Mouse (Mus musculus): ENCODE data around the gene Art3. TPM values are rescaled to one million over a fixed set of nuclear protein-coding genes. Genes with fewer than 3 reads are reported as not detected.
A peak's percentile ranks its signal among the peaks of the same experiment; 100 is the strongest.

Gene Art3
- total and polyA plus RNA-seq, 2 experiments from 2014 or later, result 4.1 to 10.2 TPM

DNA sequence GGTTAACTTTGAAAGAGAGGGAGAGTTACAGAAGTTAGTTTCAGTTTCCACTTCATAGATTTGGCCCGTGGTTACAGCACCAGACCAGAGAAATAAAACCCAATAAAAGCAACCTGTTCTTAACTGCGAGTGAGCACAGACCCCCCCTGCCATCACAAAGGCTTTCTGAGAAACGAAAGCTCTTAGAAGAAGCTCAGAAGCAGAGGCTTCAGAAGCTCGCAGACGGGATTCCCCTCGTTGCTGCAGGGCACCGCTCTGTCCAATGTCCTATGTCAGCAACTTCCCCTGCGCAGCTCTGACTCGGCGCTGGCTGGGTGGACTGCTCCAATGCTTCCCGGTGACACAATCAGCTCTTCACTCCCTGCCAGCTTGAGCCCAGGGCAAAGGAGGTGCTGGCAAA is 21.9 kb downstream of the Art3 start:
- Histone ChIP-seq H3K27ac (no peak overlapping the region), H3K9me3 (ENCODE audit: low read length) (no peaks in the 10 kb centered on the region), H3K4me2 (ENCODE audit: low read depth, low read length) (peak overlapping the region; percentile 40), H3K4me3 (ENCODE audit: low read length) (peak overlapping the region; percentile 10; the same call in 1 of the 2 replicates), H3K9ac (replicated peaks; ENCODE audit: low read length) (no peak overlapping the region), H3K27me3 (ENCODE audit: insufficient read depth, low read length) (no peaks in the 10 kb centered on the region), H3K36me3 (ENCODE audit: insufficient read depth, low read length) (no peaks in the 10 kb centered on the region), H3K4me1 (ENCODE audit: insufficient read depth, low read length) (no peaks in the 10 kb centered on the region)
- ATAC-seq (no peak), DNase-seq (ENCODE audit: low spot score) (no peak)
- TF ChIP-seq CTCF (IDR thresholded peaks at IDR 0.05; ENCODE audit: low read depth), result no peak
- 48% methylated on average over 11 of the region's 11 CpGs for WGBS

DNA sequence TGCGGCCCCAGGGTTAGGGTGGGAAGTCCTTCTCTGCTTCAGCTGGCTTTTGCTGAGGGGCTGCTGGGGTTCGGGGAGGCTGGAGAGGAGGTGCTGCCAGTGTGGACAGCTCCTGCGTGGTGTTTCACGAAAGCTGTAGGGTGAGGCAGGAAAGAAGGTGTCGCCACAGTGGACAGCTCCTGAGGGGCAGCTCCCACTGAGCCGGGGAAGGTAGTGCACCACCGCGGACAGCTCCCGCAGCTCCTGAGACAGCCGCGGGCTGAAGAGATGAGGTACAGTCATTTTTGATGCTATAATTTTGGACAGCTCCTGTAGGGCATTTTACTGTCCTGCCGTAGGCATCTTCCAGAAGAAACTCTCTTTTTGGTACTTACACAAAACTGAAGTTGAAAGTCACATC is 26.4 kb downstream of the Art3 start:
- H3K4me2 ChIP-seq (ENCODE audit: low read depth, low read length), result no peak overlapping the region
- H3K27ac ChIP-seq, result no peak overlapping the region
- H3K9ac ChIP-seq (replicated peaks; ENCODE audit: low read length), result no peak overlapping the region
- no peaks in the 10 kb centered on the region for H3K9me3 ChIP-seq (ENCODE audit: low read length)
- H3K36me3 ChIP-seq (ENCODE audit: insufficient read depth, low read length), result no peaks in the 10 kb centered on the region
- H3K4me1 ChIP-seq (ENCODE audit: insufficient read depth, low read length), result no peaks in the 10 kb centered on the region
- TF ChIP-seq CTCF (IDR thresholded peaks at IDR 0.05; ENCODE audit: low read depth), result no peak
- ATAC-seq, result no peak
- no peak for DNase-seq (ENCODE audit: low spot score)
- no peak overlapping the region for H3K4me3 ChIP-seq (ENCODE audit: low read length)
- WGBS, result 64% methylated on average over 11 of the region's 12 CpGs
- H3K27me3 ChIP-seq (ENCODE audit: insufficient read depth, low read length), result no peaks in the 10 kb centered on the region

DNA sequence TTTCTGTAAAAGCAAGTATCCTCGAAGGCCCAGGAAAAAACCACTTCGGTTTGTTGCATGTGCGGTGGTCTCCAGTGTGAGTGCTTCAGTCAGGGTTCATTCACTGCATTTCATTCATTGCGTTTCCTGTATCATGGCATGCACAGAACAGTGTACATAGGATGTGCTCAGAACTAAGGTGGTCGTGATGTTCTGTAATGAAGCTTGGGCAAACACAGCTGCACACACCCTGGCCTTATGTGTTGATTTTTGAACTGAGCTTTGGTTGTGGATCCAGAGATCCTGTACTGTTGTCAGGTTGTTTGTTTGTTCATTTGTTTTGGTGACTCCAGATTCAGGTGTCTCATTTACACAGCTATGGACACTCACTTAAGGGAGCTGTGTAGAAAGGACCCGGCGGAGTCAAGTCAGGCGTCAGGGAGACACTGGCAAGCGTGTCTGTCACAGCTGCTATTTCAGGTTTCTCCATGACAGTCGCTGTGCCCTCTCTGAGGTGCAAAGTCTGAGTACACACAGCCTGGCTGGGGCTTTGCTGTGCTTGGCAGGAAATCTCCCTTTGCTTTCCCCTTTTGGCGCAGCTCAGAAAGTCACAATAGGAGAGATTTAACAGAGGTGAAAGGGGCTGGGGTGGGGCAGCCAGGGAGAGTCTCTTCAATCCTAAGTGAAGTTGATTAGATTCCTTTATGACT is 27.3 kb downstream of the Art3 start:
- DNase-seq (ENCODE audit: low spot score) (no peak), ATAC-seq (no peak)
- Histone ChIP-seq H3K4me3 (ENCODE audit: low read length) (no peak overlapping the region), H3K4me1 (ENCODE audit: insufficient read depth, low read length) (no peaks in the 10 kb centered on the region), H3K36me3 (ENCODE audit: insufficient read depth, low read length) (no peaks in the 10 kb centered on the region), H3K4me2 (ENCODE audit: low read depth, low read length) (no peak overlapping the region), H3K27ac (no peak overlapping the region), H3K27me3 (ENCODE audit: insufficient read depth, low read length) (no peaks in the 10 kb centered on the region), H3K9me3 (ENCODE audit: low read length) (no peaks in the 10 kb centered on the region), H3K9ac (replicated peaks; ENCODE audit: low read length) (no peak overlapping the region)
- WGBS, result 77% methylated on average over 11 of the region's 11 CpGs
- TF ChIP-seq CTCF (IDR thresholded peaks at IDR 0.05; ENCODE audit: low read depth), result no peak

DNA sequence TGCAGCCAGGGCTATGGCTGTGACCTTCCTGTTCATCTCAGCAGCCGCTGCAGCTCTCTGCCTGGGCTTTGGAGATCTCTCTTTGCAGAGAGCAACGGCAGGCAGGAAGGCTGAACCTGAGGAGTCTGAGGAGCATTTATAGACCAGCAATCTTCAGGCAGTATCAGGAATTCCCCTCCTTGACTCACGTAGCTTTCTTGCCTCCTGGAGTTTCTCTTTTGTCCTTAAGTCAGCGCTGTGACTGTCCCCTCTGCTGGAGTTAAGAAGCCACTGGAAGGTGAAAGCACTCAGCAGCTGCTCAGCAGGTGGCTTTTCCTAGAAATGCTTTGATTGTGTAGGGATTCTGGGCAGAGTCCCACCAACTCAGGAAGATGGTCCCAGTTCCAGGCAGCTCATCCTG is 31.6 kb downstream of the Art3 start:
- TF ChIP-seq CTCF (IDR thresholded peaks at IDR 0.05; ENCODE audit: low read depth), result no peak
- Histone ChIP-seq H3K36me3 (ENCODE audit: insufficient read depth, low read length) (no peaks in the 10 kb centered on the region), H3K4me2 (ENCODE audit: low read depth, low read length) (no peak overlapping the region), H3K4me1 (ENCODE audit: insufficient read depth, low read length) (no peaks in the 10 kb centered on the region), H3K9ac (replicated peaks; ENCODE audit: low read length) (no peak overlapping the region), H3K4me3 (ENCODE audit: low read length) (no peak overlapping the region), H3K27me3 (ENCODE audit: insufficient read depth, low read length) (no peaks in the 10 kb centered on the region), H3K9me3 (ENCODE audit: low read length) (no peaks in the 10 kb centered on the region), H3K27ac (no peak overlapping the region)
- ATAC-seq (no peak), DNase-seq (ENCODE audit: low spot score) (no peak)
- 19% methylated on average over 4 of the region's 4 CpGs for WGBS

DNA sequence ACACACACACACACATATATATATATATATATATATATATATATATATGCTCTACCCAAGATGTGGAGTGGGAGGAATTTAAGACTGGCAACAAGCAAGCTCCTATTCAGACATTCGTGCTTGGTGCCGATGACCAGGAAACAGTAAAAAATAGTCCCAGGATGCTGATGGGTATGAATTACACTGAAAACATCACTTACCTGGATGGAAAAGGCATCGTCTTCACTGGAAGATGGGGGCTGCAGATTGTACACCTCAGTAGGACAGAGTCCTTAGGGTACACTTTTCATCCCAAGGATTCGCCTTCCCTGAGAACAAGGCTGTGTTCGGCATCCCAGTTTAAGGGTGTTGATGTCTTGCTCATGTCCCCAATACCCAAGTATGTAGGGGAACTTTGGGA is 32.4 kb downstream of the Art3 start:
- Histone ChIP-seq H3K27me3 (ENCODE audit: insufficient read depth, low read length) (no peaks in the 10 kb centered on the region), H3K27ac (no peak overlapping the region), H3K4me1 (ENCODE audit: insufficient read depth, low read length) (no peaks in the 10 kb centered on the region), H3K4me2 (ENCODE audit: low read depth, low read length) (no peak overlapping the region), H3K9ac (replicated peaks; ENCODE audit: low read length) (no peak overlapping the region), H3K4me3 (ENCODE audit: low read length) (no peak overlapping the region), H3K36me3 (ENCODE audit: insufficient read depth, low read length) (no peaks in the 10 kb centered on the region), H3K9me3 (ENCODE audit: low read length) (no peaks in the 10 kb centered on the region)
- no peak for TF ChIP-seq CTCF (IDR thresholded peaks at IDR 0.05; ENCODE audit: low read depth)
- ATAC-seq (no peak), DNase-seq (ENCODE audit: low spot score) (no peak)
- WGBS, result 96% methylated on average over 5 of the region's 5 CpGs

DNA sequence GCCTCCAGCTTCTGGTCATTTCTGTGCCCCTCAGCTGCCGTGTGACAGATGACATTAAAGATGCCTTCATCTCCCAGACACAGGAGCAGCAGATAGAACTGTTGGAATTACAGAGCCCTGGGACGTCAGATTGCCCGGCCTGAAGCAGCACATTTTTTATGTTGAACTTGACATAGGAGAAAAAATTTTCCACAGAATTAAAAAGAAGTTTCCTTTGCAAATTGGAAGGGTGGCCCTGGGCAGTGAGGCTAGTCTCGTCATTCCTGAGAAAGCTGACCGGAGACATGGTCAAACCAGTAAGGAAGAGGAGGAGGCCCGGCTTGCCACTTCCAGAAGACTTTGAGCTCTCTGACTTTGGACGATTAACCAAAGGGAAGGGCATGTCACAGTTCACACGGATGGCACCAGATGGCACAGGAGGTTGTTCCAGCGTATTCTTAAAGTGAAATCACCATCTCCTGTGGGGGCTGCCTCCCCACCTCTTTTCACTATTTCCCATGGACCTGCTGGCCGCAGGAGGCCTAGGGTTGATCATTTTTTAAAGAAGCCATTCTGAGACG is 33.6 kb downstream of the Art3 start:
- WGBS, result 74% methylated on average over 11 of the region's 11 CpGs

DNA sequence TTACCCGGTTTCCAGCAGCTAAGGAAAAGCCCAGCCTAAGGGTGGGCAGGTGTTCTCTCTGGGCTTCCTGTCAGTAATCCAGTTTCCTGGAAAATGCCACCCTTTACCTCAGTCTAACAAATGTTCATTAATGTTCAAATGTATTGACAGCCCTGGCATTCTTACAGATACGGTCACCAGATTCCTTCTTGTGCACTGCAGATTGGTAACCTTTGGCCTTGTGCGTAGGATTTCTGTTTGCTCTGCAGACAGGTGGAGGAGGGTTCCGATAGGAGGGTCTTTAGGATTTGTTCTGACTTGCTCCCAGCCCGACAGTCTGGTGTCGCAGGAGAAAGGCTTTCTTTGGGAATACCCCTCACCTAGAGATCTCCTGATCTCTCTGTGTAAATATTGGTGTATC is 34.9 kb downstream of the Art3 start:
- no peaks in the 10 kb centered on the region for H3K9me3 ChIP-seq (ENCODE audit: low read length)
- WGBS, result 90% methylated on average over 6 of the region's 6 CpGs
- 0 out of 2 replicates have a peak, but pooled peaks cover 4% of the 10 kb centered on the region for H3K4me1 ChIP-seq (ENCODE audit: insufficient read depth, low read length)
- TF ChIP-seq CTCF (IDR thresholded peaks at IDR 0.05; ENCODE audit: low read depth), result no peak
- no peaks in the 10 kb centered on the region for H3K27me3 ChIP-seq (ENCODE audit: insufficient read depth, low read length)
- no peak overlapping the region for H3K27ac ChIP-seq
- H3K4me2 ChIP-seq (ENCODE audit: low read depth, low read length), result no peak overlapping the region
- H3K4me3 ChIP-seq (ENCODE audit: low read length), result no peak overlapping the region
- H3K36me3 ChIP-seq (ENCODE audit: insufficient read depth, low read length), result no peaks in the 10 kb centered on the region
- no peak overlapping the region for H3K9ac ChIP-seq (replicated peaks; ENCODE audit: low read length)
- ATAC-seq, result no peak
- DNase-seq (ENCODE audit: low spot score), result no peak

More for the DNA sequence above, 33.6 kb downstream of the Art3 start:
- DNase-seq (ENCODE audit: low spot score) (no peak), ATAC-seq (no peak)
- no peak overlapping the region for H3K9ac ChIP-seq (replicated peaks; ENCODE audit: low read length)
- no peak overlapping the region for H3K4me2 ChIP-seq (ENCODE audit: low read depth, low read length)
- no peaks in the 10 kb centered on the region for H3K4me1 ChIP-seq (ENCODE audit: insufficient read depth, low read length)
- no peak overlapping the region for H3K27ac ChIP-seq
- no peaks in the 10 kb centered on the region for H3K9me3 ChIP-seq (ENCODE audit: low read length)
- H3K36me3 ChIP-seq (ENCODE audit: insufficient read depth, low read length), result no peaks in the 10 kb centered on the region
- no peak overlapping the region for H3K4me3 ChIP-seq (ENCODE audit: low read length)
- no peak for TF ChIP-seq CTCF (IDR thresholded peaks at IDR 0.05; ENCODE audit: low read depth)
- H3K27me3 ChIP-seq (ENCODE audit: insufficient read depth, low read length), result no peaks in the 10 kb centered on the region
